Mouse (Mus musculus) liver, embryonic 15.5 days (tissue): ENCODE data around the gene Psg16. TPM values are rescaled to one million over a fixed set of nuclear protein-coding genes. Genes with fewer than 3 reads are reported as not detected.

ENCODE experiments used
- ATAC-seq: fragments of 200-750 bp; cut with Nextera tagmentation; 2 replicates; pipeline ENCODE4 v1.8.0; 2017; ENCODE audit warnings: moderate number of reproducible peaks, mild to moderate bottlenecking, moderate library complexity; ENCODE audit not compliant: insufficient read depth
- H3K27ac ChIP-seq: fragments of 300-500 bp; sonication (generic); replicated peaks from 2 replicates; pipeline ENCODE4 v1.5.1; 2015; ENCODE audit warnings: mild to moderate bottlenecking, inconsistent platforms
- H3K27me3 ChIP-seq: fragments of 300-500 bp; sonication (generic); 2 replicates; pipeline ENCODE4 v1.6.1; 2015; ENCODE audit warnings: mild to moderate bottlenecking, inconsistent platforms
- H3K36me3 ChIP-seq: fragments of 300-500 bp; sonication (generic); replicated peaks from 2 replicates; pipeline ENCODE4 v1.6.1; 2015; ENCODE audit warnings: moderate library complexity, mild to moderate bottlenecking, inconsistent platforms
- H3K4me1 ChIP-seq: fragments of 300-500 bp; sonication (generic); replicated peaks from 2 replicates; pipeline ENCODE4 v1.6.1; 2015; ENCODE audit warnings: inconsistent platforms
- H3K4me2 ChIP-seq: fragments of 300-500 bp; sonication (generic); 2 replicates; pipeline ENCODE4 v1.6.1; 2015; ENCODE audit warnings: moderate library complexity, mild to moderate bottlenecking, inconsistent platforms
- H3K4me3 ChIP-seq: fragments of 300-500 bp; sonication (generic); replicated peaks from 2 replicates; pipeline ENCODE4 v1.5.1; 2015; ENCODE audit warnings: mild to moderate bottlenecking, inconsistent platforms
- H3K9ac ChIP-seq: fragments of 300-500 bp; sonication (generic); 2 replicates; pipeline ENCODE4 v1.6.1; 2015; ENCODE audit warnings: moderate library complexity, mild to moderate bottlenecking, inconsistent platforms
- H3K9me3 ChIP-seq: fragments of 300-500 bp; sonication (generic); replicated peaks from 2 replicates; pipeline ENCODE4 v1.6.1; 2016; ENCODE audit warnings: inconsistent platforms
- WGBS: fragments of 180-500 bp; shearing (Covaris S2); methylation state at CpG from one replicate; pipeline ENCODE4 v1.1.7; 2015; ENCODE audit warnings: mixed read lengths; ENCODE audit not compliant: insufficient replicate concordance; 5-methylcytosine and 5-hydroxymethylcytosine counted together
- polyA plus RNA-seq: library from polyadenylated mRNA; unstranded; fragments of >200 nt; fragmentation: Nextera tagmentation; extraction: Ambion mirVana; gene quantifications from 2 replicates; pipeline ENCODE4 v1.2.1, GENCODE M21; 2015

The Psg16 gene
- 0.13 and 0.24 TPM in 2 replicates for polyA plus RNA-seq

GRCm38 (mm10) chr7:17073904-17074615 lies at the start of gene Psg16:
Gene Psg16 (plus strand): TSS chr7:17074040.
- 23% methylated on average over 23 of the region's 23 CpGs for WGBS
- Histone ChIP-seq H3K27ac (peak within 1 kb of the TSS; percentile 89), H3K4me1 (peaks cover 15% of the 10 kb centered on the region), H3K9ac (peak within 1 kb of the TSS; percentile 43), H3K27me3 (peaks cover 7% of the 10 kb centered on the region; the same call in 1 of the 2 replicates), H3K9me3 (no peaks in the 10 kb centered on the region), H3K4me3 (peak within 1 kb of the TSS; percentile 41), H3K4me2 (peak within 1 kb of the TSS; percentile 70), H3K36me3 (no peaks in the 10 kb centered on the region)
- ATAC-seq, result peak; percentile 99

- H3K36me3 ChIP-seq, result peaks cover 43% of the 10 kb centered on the region
- no peak for ATAC-seq
- WGBS, result 69% methylated on average over 6 of the region's 6 CpGs
- 0 out of 2 replicates have a peak overlapping the region, but pooled peaks have one; percentile 6 for H3K4me3 ChIP-seq
- H3K9ac ChIP-seq, result no peak overlapping the region
- H3K27me3 ChIP-seq, result no peaks in the 10 kb centered on the region
- H3K4me2 ChIP-seq, result peak overlapping the region; percentile 82
- H3K9me3 ChIP-seq, result no peaks in the 10 kb centered on the region
- peak overlapping the region; percentile 64 for H3K27ac ChIP-seq
- H3K4me1 ChIP-seq, result peaks cover 79% of the 10 kb centered on the region
Observed at GRCm38 (mm10) chr7:17024141-17024540, 49.7 kb upstream of the Psg16 start.

GRCm38 (mm10) chr7:17024814-17025504 lies 48.9 kb upstream of the Psg16 start:
- 58% methylated on average over 10 of the region's 10 CpGs for WGBS
- H3K27ac ChIP-seq, result peak overlapping the region; percentile 64; the same call in 1 of the 2 replicates
- peaks cover 78% of the 10 kb centered on the region for H3K4me1 ChIP-seq
- ATAC-seq, result no peak
- H3K36me3 ChIP-seq, result peaks cover 35% of the 10 kb centered on the region
- H3K9me3 ChIP-seq, result no peaks in the 10 kb centered on the region
- peak overlapping the region; percentile 6; the same call in 1 of the 2 replicates for H3K4me3 ChIP-seq
- no peaks in the 10 kb centered on the region for H3K27me3 ChIP-seq
- H3K4me2 ChIP-seq, result peak overlapping the region; percentile 82
- no peak overlapping the region for H3K9ac ChIP-seq

GRCm38 (mm10) chr7:17025505-17025894 lies 48.3 kb upstream of the Psg16 start:
- Histone ChIP-seq H3K27me3 (no peaks in the 10 kb centered on the region), H3K9ac (peak overlapping the region; percentile 84; the same call in 1 of the 2 replicates), H3K27ac (no peak overlapping the region; the same call in 1 of the 2 replicates), H3K4me3 (no peak overlapping the region; the same call in 1 of the 2 replicates), H3K4me2 (peak overlapping the region; percentile 82), H3K9me3 (no peaks in the 10 kb centered on the region), H3K4me1 (peaks cover 75% of the 10 kb centered on the region), H3K36me3 (peaks cover 36% of the 10 kb centered on the region)
- no peak for ATAC-seq
- WGBS, result 21% methylated on average over 4 of the region's 4 CpGs

GRCm38 (mm10) chr7:17025896-17026622 lies 47.8 kb upstream of the Psg16 start:
- Histone ChIP-seq H3K36me3 (peaks cover 36% of the 10 kb centered on the region), H3K9ac (peak overlapping the region; percentile 84; the same call in 1 of the 2 replicates), H3K4me2 (peak overlapping the region; percentile 82), H3K4me3 (peak overlapping the region; percentile 79), H3K9me3 (no peaks in the 10 kb centered on the region), H3K4me1 (peaks cover 69% of the 10 kb centered on the region), H3K27ac (no peak overlapping the region; the same call in 1 of the 2 replicates), H3K27me3 (no peaks in the 10 kb centered on the region)
- ATAC-seq, result no peak
- WGBS, result 53% methylated on average over 9 of the region's 9 CpGs

GRCm38 (mm10) chr7:17026710-17027587 lies 46.9 kb upstream of the Psg16 start:
- no peaks in the 10 kb centered on the region for H3K9me3 ChIP-seq
- peaks cover 36% of the 10 kb centered on the region for H3K36me3 ChIP-seq
- H3K27ac ChIP-seq, result peak overlapping the region; percentile 87
- 1% methylated on average over 24 of the region's 24 CpGs for WGBS
- peak; percentile 59 for ATAC-seq
- peaks cover 68% of the 10 kb centered on the region for H3K4me1 ChIP-seq
- H3K4me2 ChIP-seq, result peak overlapping the region; percentile 82
- H3K27me3 ChIP-seq, result no peaks in the 10 kb centered on the region
- peak overlapping the region; percentile 84 for H3K9ac ChIP-seq
- H3K4me3 ChIP-seq, result peak overlapping the region; percentile 79

GRCm38 (mm10) chr7:17027588-17028343 lies 46.1 kb upstream of the Psg16 start, which contains the start of gene Ppp5c:
Gene Ppp5c (minus strand): TSS chr7:17027924.
- Histone ChIP-seq H3K9ac (peak within 1 kb of the TSS; percentile 84), H3K4me1 (peaks cover 63% of the 10 kb centered on the region), H3K36me3 (peaks cover 36% of the 10 kb centered on the region), H3K27me3 (no peaks in the 10 kb centered on the region), H3K4me3 (peak within 1 kb of the TSS; percentile 79), H3K4me2 (peak within 1 kb of the TSS; percentile 82), H3K9me3 (no peaks in the 10 kb centered on the region), H3K27ac (peak within 1 kb of the TSS; percentile 87)
- ATAC-seq, result peak; percentile 76
- WGBS, result under 1% methylated on average over 57 of the region's 58 CpGs

- Histone ChIP-seq H3K27ac (peak overlapping the region; percentile 87; the same call in 1 of the 2 replicates), H3K4me3 (no peak overlapping the region), H3K9ac (no peak overlapping the region), H3K4me2 (no peak overlapping the region), H3K27me3 (no peaks in the 10 kb centered on the region), H3K4me1 (peaks cover 51% of the 10 kb centered on the region), H3K36me3 (peaks cover 45% of the 10 kb centered on the region), H3K9me3 (no peaks in the 10 kb centered on the region)
- WGBS, result 77% methylated on average over 7 of the region's 7 CpGs
- no peak for ATAC-seq
Observed at GRCm38 (mm10) chr7:17028923-17029322, 44.9 kb upstream of the Psg16 start.

- peaks cover 53% of the 10 kb centered on the region for H3K36me3 ChIP-seq
- no peak overlapping the region for H3K4me2 ChIP-seq
- no peak for ATAC-seq
- no peak overlapping the region for H3K4me3 ChIP-seq
- H3K9me3 ChIP-seq, result no peaks in the 10 kb centered on the region
- H3K4me1 ChIP-seq, result peaks cover 38% of the 10 kb centered on the region
- H3K27ac ChIP-seq, result no peak overlapping the region
- H3K27me3 ChIP-seq, result no peaks in the 10 kb centered on the region
- no peak overlapping the region for H3K9ac ChIP-seq
- WGBS, result 68% methylated on average over 7 of the region's 7 CpGs
Observed at GRCm38 (mm10) chr7:17030239-17030638, 43.6 kb upstream of the Psg16 start.
